Mouse (Mus musculus): Measurements from ENCODE around the gene Lat.

- no peak for TF ChIP-seq HCFC1 (IDR thresholded peaks at IDR 0.05; ENCODE audit: borderline replicate concordance, insufficient read depth, low read length)
- no peak for TF ChIP-seq CHD2 (IDR thresholded peaks at IDR 0.05; ENCODE audit: low read depth, low read length)
These were observed 28.5 kb upstream of the Lat start for GRCm38 (mm10) chr7:126397822-126398221.

Data from ES-E14 (cell line).